Mouse (Mus musculus) Muller cell, postnatal 12 days (primary cell): ENCODE results near the gene Auts2.

ENCODE experiments used
- DNase-seq: peaks from one replicate; pipeline ENCODE4 v3.0.0-alpha.2; 2015; ENCODE audit errors: inconsistent ontology term

The Auts2 gene

DNA sequence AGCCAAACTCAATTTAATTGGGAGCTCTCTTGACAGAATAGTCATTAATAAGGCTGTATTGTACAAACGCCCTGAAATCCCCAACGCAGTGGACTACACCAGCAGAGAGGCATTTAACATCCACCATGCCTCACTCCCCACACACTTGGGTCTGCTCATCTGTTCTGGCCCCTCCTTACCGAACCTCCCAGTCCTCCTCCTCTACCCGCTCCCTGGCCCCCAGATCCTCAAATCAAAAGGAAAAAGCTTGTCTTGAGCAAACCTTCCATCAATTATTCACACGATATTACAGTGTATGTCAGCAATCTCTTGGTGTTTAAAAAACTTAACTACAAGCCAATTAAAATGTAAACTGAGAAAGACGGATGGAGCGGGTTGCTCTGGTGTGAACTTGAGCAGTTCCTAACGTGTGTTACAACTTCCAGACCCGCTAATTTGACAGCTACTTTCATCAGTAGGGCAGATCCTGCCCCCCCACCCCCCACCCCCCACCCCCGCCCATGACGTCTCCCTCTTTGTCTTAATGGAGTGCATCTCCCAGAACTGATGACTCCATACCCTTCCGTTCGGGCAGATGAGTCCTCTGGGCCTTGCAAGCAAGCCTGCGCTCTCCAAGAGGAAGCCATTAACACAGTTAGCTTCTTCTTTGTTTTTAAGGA lies 703.4 kb downstream of the Auts2 start:
- no peak for DNase-seq

DNA sequence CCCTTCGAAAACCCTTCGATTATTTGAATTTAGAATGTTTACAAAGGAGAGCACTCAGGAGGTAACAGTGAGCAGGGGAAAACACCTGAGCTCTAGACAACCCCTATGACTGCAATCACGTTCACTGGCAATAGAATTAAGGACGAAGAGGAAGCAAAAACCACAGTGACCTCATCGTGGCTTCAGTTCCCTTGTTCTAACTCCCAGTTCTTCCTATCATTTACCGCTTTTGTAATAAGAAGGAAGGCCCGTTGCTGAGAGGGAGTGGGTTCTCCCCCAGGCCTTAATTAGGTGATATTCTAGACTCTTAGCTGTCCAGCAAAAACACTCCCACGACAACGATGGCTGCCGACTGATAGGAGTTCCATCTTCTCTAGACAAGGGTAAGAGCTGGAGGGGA lies 704.1 kb downstream of the Auts2 start:
- DNase-seq, result no peak

DNA sequence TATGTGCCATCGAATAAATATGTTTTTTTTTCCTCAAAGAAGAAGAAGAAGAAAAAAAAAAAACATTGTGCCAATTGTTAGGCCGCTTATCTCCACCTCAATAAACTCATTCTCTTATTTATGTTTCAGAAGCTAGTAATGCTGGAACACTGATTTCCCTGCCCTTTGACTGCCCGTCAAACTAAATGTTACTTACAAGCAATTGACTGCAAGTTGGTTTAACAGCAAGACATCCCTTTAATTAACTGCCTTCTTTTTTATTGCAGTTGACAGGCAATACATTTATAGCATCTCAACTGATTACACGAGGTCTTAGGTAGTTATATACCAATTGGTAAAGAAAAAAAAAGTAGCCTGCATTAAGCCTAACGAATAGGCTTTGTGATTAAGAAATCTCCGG lies 705.1 kb downstream of the Auts2 start:
- DNase-seq, result no peak

DNA sequence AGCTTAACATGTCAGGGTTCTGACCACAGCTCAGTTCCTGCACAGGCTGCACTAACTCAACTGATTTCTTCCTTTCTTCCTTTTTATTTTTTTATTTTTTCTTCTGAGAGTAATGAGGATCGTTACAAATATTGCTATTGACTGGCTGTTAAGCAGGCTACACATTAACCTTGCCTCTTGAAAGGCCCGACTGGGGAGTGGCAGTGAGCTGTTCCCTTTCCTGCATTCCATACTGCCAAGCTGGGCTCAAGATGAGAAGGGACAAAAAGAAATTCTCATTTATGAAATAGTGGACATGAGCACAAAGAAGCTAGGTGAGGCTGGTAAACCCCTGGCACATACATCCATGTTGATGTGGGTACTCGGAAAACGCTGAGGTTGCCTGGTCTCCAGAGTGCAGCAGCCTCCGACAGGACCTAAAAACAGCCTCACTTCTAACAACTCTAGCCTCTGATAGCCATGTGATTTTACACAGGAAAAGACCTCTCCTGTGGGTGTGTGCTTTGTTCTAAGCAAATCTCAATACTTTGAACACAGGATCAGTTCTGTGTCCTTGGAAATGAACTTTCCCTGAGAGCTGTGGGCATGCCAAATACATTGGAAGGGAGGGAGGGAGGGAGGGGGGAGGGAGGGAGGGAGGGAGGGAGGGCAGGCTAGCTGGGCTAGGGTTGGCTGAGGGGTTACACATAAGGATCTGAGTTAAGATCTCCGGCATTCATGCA lies 707.0 kb downstream of the Auts2 start:
- no peak for DNase-seq

DNA sequence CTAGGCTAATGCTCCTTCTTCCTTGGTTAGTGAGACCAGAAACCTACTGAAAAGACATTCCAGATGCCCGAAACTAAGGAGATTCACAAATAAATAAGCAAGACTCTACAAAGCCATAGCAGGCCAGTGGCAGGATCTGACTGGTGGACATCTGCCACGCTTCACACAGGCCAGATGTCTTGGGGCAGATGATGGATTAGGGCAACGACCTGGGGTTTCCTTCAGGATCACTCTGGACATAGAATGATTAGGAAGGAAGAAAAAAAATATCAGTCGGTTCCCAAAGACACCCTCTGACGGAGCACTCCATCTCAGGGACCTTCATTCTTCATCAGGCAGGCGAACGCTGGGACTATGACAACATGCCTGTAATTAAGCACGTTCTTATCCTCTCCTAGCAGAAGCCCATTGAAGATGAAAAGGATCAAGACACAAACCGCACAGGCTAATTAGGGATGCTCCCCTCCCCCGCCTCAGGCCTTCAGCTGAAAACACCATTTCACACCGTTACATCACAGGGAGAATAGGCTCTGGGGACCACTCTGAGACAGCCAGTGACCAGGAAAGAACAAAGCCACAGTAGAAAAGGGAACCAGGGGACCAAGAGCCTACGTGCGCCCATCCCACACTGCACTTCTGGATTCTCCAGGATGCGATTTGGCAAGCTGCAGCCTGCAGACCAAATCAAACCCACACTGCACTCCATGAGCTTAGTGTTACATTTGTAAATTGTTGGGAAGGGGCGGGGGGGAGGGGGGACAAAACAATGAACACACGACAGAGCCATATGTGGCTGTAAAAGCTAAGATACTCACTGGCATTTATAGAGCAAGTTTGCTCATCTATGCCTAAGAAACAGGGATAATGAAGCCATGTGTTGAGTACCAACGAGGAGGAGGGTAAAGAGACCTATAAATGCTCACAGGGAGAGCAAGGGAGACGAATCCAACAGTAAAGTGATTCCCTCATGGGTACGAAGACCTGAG lies 710.0 kb downstream of the Auts2 start:
- no peak for DNase-seq

DNA sequence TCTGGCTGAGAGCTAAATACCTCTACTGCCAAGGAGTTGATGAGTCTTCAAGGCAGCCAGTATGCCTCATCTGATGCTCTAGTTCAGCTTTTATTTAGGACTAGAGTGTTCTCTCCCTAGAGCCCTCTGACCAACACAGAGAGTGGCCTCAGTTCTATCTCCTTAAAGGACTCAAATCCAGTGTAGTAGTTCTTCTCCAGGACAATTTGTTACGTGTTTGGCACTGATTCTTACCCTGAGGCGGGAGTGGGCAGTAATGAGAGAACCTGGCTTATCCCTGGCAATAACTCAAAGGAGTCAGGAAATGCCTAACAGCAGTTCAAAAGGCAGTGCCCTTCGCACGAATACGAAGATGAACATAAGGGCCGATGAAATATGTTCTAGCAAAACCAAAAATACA lies 713.0 kb downstream of the Auts2 start:
- no peak for DNase-seq

DNA sequence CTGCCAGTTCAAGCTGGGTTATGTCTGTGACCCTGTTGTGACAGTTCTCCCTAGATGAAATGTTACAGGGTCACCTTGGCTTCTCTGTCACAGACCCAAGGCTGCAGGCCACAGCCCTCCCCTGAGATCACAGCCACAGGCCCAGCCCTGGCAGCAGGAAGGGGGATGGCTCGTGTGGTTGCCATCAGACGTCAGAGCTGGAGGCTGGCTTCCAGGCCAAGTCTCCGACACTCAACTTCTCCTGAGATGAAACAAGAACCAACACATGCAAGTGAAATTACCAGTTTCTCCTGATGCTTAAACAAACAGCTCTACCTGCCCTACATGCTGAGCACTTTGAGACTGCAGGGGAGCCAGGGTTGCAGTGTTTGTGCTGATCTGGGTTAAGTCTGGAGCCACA lies 713.9 kb downstream of the Auts2 start:
- no peak for DNase-seq

DNA sequence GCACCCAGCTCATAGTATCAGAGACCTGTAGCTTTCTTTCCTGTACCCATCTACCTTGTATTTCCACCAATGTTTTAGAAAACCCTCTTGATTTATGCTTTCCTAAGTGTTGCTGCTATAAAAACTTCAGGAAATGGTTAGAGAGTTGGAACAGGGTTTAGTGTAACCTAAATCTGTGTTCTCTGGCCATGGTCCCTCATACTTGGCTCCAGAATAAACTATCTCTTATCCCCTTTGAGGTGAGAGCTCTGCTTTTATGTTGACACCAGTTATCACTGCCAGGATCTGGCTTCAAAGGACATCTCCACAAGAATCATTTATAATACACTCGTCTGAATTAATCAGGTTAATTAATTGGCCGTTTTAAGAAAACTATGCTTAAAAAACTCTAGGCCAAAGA lies 714.5 kb downstream of the Auts2 start:
- no peak for DNase-seq

DNA sequence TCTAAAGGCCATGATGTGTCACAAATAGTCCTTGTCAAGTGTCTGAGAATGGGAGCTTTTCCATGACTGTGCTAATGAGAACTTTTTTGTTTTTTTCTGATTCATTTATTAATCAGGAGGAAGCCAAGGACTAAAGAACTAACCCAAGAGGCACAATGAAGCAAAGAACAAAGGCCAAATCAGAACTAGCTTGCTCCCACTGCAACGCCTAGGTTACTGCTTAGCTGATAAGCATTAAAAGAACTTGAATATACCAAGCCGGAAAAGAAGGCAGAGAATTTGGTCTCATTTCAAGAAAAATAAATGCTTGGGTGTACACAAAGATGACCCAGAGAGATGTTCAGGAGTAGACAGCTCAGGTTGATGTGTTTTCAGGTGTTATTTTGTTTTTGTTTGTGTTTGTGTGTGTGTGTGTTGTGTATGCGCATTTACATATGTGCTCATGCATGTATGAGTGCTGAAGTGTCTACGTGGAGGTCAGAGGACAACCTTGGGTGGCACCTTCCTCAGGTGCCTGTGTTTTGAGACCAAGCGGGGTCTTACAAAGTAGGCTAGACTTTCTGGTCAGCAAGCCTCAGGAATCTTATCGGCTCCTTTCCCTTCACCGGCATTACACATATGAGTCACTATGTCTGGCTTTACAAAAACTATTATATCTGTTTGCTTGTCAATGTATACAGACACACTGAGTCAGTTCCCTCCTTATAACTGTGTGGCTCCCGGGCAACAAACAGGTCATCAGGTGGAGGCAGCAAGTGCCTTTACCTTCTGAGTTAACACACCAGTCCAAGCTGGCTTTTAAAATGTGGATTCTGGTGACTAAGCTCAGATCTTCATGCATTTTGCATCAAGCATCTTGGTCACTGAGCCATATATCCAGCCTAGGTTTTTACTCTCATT lies 716.5 kb downstream of the Auts2 start:
- no peak for DNase-seq

DNA sequence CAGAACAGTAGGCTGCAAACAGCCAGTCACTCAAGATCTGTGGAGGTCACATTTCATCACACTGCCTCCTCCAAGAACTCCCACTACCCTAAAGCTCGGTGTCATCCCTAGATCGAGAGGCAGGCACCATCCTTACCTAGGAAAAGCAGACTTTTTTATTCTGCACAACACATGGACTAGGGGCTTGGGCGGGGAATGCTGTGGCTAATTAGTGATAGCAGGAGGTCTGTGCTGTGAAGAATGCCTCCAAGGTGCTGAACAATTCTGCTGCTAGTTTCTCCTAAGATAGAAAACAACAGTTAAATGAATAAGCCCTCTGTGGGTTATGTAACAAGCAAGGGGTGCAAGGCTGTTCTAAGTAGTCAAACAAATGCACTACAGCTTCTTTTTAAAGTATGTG lies 717.7 kb downstream of the Auts2 start:
- no peak for DNase-seq

DNA sequence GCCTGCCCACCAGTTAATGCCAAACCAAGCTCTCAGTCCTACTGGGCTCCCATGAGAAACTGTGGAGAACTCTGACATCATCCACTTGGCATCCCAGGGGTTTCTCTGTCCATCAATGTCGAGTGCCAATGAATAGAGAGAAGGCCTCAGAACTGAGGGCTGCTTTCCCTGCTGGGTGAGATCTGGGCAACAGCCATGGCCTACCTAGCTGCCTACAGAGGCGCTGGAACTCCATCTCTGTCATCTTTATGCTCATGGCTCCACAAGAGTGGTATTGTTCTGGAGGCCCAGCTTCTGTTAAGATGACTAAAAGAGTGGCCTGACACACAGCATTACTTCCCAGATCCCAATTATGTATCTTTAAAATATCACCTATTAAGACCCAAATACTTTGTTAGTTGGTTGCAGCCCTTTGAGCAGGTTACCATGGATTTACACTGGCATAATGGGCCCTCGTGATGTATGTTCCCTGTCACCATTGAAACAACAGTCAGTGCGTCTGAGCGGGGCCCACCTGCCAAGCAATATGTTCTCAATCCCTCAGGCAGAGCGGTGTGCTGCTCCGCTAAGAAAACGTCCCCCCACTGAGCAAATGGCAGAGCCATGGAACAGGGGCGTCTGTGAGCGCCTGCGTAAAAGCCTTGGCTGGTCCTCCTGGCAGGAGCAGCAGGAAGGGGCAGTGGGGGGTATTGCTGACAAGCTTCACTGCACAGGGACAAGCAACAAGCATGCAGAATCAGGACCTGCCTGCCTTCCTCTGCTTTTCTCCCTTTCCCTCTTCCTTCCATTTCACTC lies 718.8 kb downstream of the Auts2 start:
- peak; percentile 38 for DNase-seq

DNA sequence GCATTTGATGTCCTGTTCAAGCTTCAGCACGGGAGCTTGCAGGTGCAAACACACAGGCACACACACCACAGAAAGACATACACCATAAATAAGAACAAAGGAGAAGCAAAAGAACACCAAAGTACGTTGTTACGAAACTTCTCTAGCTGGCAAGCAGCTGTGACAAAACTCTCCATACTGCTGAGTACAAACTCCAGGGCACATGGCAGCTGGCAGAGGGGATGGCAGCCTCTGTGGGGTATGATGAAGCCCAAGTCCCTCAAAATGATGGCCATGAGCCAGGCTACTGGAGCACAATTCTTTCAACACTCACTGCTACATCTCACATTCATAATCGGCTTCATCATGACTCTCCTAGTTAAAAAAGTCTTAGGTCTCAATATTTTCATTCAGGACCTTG lies 721.7 kb downstream of the Auts2 start:
- no peak for DNase-seq

DNA sequence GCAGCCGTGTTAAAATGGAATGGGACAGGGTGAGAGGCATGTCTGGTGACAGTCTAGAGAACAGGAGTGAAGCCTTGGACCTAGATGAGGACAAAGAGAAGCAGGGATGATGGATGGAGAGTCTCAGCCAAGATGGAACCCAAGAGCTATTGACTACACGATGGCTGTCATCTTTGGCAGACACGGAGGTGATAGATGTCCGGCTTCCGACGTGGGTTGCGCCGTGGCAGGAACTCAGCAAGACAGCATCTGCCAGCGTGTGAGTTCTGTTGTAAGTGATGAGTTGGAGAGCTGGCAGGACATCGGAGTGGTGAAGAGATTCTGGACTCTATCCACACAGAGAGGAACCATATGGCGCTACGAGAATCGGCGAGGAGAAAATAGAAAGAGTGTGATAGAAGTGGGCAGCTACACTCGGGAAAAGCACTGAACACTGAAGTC lies 723.9 kb downstream of the Auts2 start:
- no peak for DNase-seq

DNA sequence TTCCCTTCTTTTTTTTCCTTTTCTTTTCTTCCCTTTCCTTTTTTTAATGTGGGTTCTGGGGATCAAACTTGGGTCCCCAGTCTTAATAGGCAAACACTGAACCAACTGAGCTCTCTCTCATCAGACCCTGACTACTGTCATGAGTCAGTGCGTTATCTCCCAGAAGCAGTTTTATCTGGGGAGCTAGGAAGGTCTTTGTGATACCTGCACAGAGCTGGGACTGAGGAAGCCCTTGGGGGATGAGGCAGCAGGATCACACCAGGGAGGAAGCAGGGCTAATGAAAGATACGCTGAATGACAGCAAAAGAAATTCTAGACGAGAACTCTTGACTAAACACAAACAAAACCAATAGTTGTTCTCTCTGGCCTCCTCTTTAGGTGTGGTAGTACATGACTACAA lies 727.6 kb downstream of the Auts2 start:
- no peak for DNase-seq

DNA sequence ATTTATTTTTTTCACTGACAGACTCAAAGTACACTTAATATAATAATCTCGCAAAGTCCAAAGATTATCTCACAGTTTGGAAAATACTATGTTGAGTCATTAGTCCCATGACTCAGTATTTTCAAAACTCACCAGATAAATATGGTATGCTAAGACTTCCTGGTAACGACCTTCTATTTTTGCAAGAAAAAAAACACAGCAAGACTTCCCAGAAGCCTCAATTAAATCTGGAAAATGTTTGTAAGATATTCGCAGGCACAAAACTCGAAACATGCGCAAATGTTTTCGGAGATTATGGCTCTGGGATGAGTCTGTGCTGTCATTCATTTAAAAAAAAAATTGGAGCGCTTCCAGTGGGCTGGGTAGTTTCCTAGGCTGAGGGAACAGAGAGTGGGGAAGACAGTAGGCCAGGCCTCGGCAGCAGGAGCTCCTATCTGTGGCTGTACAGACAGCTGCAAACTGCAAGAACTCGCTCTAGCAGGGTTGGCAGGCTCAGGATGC lies 728.6 kb downstream of the Auts2 start:
- peak; percentile 76 for DNase-seq

DNA sequence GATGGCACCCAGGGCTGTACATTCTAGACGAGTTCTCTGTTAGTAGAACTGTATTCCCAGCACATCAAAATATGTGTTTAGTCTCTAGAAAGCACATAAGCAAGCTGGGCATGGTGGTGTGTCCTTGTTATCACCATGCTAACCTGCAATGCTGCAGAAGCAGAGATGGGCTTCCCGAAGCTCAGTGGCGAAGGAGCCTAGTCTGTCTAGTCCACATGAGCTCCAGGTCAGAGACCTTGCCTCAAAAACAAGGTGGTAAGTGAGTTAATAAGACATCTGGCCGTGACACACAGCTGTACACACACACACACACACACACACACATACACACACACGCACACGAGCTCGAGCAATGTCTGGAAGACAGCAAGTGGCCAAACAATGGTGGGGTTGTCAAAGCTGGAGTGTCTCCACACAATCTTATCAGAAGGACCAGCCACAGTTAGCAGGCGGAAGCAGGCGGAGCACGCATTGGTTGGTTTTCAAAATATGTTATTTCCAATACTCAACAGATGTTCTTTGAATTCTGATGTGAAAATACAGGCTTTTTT lies 729.1 kb downstream of the Auts2 start:
- no peak for DNase-seq

DNA sequence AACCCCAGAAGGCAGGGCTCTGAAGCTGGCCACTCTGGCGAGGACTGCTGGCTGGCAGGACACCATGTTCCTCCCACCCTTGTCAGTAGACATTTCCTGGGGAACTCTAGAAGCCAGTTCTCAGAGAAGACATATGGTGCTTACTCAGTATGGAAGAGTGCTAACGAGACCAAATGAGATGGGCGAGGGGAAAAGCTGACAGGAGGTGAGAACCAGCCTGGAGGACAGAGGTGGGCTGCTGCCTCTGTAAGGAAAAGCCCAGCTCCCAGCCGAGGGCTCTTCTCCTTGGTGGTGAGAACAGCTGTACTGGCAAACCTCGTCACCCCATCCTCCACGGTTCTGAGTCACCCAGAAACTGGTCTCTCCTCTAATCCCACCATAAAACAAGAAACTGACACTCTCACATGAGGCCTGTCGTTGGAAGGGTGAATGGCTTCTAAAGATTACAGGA lies 729.8 kb downstream of the Auts2 start:
- no peak for DNase-seq

DNA sequence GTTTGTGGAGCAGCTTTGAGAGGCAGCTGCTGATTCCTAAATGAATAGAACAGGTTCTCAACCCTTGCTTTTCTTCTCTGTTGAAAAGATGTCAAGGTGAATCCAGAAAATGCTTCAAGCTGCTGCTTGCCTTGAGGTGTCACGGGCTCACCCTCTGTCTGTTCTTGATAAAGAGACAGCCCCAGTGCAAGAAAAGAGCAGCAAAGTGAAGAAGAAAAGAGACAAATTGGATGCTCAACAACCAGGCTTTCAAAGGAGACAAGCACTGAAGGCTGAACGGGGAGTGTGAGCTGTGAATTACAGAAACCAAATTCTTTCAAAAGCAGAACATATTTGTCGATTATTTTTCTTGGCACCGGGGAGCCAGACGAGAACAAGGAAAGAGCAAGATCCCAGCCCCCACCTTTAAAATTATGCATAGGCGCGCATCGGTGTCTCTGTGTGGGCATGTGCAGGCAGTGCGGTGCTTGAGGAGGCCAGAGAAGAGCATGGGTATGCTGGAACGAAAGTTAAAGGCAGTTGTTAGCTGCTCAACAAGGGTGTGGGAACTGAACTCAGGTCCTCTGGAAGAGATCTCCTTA lies 730.6 kb downstream of the Auts2 start:
- no peak for DNase-seq

DNA sequence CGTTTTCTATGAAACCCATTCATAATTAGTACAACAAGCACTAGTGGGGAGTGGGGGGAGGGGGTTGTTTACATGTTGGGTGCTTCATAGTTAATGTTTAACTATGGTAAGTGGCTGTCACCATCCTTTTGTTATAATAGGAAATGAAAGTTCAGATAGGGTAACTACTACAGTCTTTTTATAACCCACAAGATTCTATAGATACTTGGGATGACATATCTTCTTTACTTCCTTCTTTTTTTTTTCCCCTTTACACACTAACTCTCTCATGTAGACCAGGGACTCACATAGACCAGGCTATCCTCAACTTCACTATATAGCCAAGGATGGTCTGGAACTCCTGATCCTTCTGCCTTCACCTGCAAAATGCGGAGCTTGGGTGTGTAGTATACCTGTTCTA lies 736.8 kb downstream of the Auts2 start:
- DNase-seq, result no peak

DNA sequence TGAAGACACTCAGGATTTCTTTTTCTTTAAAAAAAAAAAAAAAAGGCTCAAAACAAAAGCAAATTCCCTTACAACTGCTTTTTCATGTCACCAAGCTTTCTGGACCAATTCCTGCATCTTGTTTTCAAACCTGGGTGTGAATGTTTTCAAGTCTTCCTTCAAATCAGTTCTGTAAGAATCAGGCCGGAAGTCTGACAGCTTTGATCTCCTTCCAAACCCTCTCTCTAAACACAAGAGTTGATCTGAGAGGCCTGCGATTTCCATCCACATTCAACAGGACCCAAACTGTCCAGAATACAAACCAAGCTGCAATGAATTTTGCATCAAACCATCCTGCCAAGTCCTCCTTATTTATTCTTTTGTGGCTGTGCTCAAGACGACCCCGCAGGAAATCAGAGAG lies 737.9 kb downstream of the Auts2 start:
- DNase-seq, result no peak
